Mouse (Mus musculus) layer of hippocampus, adult 2 months (tissue): ENCODE data around the gene Erc1. TPM values are rescaled to one million over a fixed set of nuclear protein-coding genes. Genes with fewer than 3 reads are reported as not detected.
"Not testable (repeated sequence)": the region's sequence is repeated elsewhere in the genome, so short reads cannot be mapped to it uniquely, and the experiment has no call there.

Experiments
- DNase-seq, 2 experiments: peaks; one replicate each; pipeline ENCODE4 v3.0.0; 2022; ENCODE audit warnings: low spot score in 2 of 2
- H3K27ac ChIP-seq: fragments of 200-600 bp; 2 replicates; pipeline ENCODE4 v1.8.1; 2022
- H3K4me3 ChIP-seq: fragments of 200-600 bp; 2 replicates; pipeline ENCODE4 v1.8.1; 2022; ENCODE audit warnings: mild to moderate bottlenecking
- CTCF ChIP-seq: fragments of 200-600 bp; conservative IDR thresholded peaks from 2 replicates; pipeline ENCODE4 v1.8.1; 2022; ENCODE audit warnings: antibody characterized with exemption, mild to moderate bottlenecking, moderate library complexity
- total RNA-seq, 2 experiments: library from RNA; stranded (reverse); gene quantifications; 2 replicates each; pipeline ENCODE4 v1.2.3; 2021

Gene Erc1
- total RNA-seq, 2 experiments from 2014 or later, result 51.9 to 54.5 TPM

DNA sequence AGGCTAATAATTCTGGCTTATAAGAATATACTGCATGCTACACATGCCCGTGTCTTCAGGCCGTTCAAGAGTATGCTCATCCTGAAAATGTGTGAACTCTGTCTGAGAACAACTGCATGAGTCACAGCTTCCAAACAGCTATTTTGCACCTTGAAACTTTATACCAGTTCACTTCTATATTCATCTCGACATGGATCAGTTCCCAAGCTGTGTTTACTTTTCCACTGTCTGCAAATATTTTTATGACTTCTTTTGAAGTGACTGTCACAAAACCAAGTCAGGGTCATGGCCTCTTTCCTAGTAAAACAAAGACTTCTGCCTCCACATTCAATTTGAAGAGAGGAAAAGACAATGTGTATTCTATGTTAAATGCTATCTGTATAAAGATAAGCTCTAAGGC, 178.2 kb downstream of the Erc1 start:
- H3K27ac ChIP-seq, result no peak overlapping the region
- no peak for TF ChIP-seq CTCF
- no peak overlapping the region for H3K4me3 ChIP-seq
- no peak for DNase-seq

DNA sequence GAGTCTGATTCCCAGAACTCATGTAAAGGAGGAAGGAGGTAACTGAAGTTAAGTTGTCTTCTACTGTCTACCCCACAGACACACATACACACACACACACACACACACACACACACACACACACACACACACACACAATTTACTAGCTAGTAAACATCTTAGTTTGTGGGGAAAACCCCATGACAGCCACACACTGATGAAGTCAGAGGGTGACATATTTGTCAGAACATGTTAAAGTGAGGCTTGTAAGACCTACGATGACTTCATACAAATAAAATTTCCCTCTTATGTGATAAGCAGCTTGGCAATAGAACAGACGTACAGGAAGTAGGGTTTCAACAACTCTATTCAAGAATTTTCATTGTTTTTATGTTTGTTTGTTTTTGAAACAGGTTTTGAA, 185.0 kb downstream of the Erc1 start:
- no peak for DNase-seq
- H3K4me3 ChIP-seq, result no peak overlapping the region
- no peak for TF ChIP-seq CTCF
- no peak overlapping the region for H3K27ac ChIP-seq

DNA sequence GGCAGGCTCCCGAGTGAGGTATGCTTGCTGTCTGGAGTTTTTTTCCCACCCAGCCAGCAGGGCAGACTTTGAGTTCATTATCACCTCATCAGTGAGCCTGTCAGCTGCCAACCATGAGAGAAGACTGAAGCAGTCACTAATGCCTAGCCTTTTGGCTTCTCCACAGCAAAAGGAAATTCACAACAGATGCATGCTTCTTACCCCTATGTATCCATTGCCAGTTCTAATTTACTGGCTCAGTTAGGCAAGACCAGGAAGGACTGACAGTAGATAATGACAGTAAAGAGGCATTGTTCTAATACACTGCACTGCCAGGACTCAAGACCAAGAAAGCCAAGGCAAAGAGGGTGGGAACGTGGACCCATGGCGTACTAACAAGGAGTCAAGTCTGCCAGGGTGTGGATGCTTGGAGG, 186.9 kb downstream of the Erc1 start:
- Histone ChIP-seq H3K27ac (no peak overlapping the region), H3K4me3 (no peak overlapping the region)
- TF ChIP-seq CTCF, result no peak
- DNase-seq, result no peak

DNA sequence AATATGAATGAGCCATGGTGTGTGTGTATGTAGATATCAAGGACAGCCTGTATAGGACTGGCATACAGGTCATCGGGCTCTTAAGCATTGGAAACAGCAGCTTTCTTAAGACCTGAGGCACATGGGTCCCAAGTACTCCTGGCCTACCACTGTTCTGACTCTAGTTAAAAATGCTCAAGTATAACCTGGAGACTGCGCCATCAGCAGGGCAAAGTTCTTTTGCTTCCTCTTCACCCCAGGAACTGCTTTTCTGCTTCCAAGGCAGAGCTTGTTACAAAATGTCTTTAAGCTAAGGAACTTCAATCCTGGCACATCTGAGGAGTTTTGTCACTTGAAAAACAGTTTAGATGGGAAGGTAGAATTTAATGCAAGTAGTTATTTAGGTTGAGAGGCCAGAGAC, 189.5 kb downstream of the Erc1 start:
- no peak for DNase-seq
- TF ChIP-seq CTCF, result no peak
- Histone ChIP-seq H3K4me3 (no peak overlapping the region), H3K27ac (no peak overlapping the region)

DNA sequence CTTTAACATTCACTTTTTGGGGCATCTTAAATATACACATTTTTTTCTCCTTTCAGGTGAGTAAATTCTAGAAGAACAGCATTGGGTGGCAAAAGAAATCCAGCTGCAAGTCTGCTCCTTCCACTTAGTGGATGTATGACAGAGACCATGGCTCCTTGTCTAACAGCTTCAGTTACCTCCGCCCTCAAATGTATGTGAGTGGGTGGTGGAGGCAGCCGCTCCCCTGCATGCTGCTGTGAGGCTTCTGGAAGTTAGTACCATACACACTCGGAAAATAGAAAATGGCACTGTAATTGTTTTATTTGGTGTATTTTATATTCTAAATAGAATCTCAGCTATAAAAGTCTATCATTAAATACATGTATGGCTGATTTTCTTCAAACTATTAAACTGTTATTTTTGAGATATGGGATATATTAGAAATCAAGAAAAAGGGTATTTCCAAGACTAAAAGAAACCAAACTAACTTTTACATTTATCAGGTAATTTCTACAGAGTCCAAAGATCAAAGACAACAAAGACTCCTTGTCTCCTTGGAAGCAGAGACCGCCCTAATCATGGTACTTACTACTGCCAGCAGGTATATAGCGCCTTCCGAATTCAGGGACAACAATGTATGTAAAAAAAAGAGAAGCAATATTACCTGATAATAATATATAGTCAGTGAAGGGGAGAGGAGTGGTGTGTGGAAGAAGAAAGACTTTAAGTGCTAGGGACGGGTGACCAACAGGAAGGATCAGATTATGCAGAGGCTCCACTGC, 190.4 kb downstream of the Erc1 start:
- Histone ChIP-seq H3K4me3 (no peak overlapping the region), H3K27ac (no peak overlapping the region)
- no peak for DNase-seq
- no peak for TF ChIP-seq CTCF

DNA sequence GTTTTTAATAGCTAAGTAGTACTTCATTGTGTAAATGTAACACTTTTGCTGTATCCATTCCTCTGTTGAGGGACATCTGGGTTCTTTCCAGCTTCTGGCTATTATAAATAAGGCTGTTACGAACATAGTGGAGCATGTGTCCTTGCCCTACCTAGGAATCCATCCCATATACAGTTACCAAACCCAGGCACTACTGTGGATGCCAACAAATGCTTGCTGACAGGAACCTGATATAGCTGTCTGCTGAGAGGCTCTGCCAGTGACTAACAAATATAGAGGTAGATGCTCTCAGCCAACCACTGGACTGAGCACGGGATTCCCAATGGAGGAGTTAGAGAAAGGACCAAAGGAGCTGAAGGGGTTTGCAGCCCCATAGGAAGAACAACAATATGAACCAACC, 193.2 kb downstream of the Erc1 start:
- not testable (repeated sequence) for H3K27ac ChIP-seq, DNase-seq, H3K4me3 ChIP-seq

DNA sequence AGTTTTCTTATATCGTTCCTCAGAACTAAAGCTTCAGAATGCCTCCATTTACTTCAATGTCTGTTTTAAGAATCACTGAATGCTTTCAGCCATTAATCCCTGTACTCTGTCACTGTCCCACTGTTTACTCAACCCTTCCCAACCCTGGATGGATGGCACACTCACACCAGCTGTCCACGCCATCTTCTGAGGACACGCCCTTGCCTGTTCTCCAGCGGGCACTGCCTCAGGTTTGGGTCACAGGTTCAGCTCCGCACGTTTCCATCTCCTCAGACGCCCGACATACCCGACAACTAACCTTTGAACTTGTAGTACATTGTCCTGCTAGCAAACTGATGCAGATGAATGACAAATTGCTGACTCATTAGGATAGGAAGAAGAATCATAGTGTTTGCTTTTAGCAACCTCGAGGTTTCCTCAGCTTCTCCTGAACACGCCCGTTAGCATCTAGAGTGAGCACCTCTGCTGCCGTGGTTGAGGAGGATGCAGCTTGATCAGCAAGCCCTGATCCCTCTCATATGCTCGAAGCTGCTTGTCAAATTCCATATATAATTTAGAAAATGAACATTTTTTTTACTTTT, 204.0 kb downstream of the Erc1 start:
- Histone ChIP-seq H3K27ac (no peak overlapping the region), H3K4me3 (no peak overlapping the region)
- no peak for TF ChIP-seq CTCF
- no peak for DNase-seq

DNA sequence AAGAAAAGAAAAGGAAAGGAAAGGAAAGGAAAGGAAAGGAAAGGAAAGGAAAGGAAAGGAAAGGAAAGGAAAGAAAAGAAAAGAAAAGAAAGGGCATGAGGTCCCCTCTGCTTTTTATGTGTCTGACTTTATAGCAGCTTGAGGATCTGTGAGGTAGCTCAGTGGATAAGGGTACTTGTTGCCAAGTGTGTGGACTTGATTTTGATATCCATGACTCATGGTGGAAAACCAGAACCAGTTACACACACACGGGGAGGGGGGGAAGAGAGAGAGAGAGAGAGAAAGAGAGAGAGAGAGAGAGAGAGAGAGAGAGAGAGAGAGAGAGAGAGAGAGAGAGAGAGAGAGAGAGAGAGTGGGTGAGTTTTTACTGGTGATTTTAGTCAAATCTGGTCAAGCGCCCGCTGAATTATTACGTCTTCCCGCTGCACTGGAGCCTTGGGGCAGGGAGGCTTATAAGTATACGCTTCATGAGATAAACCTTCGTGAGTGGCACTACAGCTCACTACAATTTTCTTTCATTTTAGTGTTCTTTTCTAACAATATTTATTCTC, 204.7 kb downstream of the Erc1 start:
- no peak for DNase-seq
- Histone ChIP-seq H3K27ac (no peak overlapping the region), H3K4me3 (no peak overlapping the region)
- TF ChIP-seq CTCF, result no peak

DNA sequence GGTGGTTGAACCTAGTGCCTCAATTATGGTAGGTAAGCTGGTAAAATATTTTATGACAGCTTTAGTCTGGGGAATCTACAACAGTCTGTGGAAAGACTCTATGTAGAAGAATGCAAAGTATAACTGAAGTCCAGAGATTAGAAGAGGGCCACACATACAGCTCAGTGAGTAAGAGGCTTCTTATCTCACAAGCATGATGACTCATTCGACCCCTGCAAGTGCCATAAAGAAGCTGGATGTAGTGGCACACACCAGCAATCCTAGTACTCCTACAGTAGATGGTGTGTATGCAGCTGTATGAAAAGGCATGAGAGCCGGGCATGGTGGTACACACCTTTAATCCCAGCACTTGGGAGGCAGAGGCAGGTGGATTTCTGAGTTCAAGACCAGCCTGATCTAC, 205.2 kb downstream of the Erc1 start:
- Histone ChIP-seq H3K27ac (no peak overlapping the region), H3K4me3 (no peak overlapping the region)
- no peak for DNase-seq
- TF ChIP-seq CTCF, result no peak

DNA sequence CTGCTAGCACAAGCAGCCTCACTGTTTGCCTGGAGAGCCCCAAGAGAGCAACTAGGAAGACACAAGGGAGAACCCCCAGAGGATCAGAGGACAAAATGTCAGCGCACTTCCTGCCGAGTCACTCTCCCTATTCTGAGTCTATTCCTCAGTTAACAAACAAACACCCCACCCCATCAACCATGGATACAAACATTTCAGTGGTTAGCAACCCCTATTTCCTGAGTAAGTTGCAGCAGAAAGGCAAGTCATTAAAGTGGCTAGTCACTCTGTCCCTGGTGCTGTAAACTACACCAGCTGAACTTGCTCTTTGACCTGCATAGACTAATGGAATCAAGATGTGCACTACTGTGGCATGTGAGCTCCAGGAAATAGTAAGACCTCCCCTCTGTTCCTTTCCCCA, 212.3 kb downstream of the Erc1 start:
- Histone ChIP-seq H3K4me3 (no peak overlapping the region), H3K27ac (no peak overlapping the region)
- TF ChIP-seq CTCF, result no peak
- DNase-seq, result no peak

DNA sequence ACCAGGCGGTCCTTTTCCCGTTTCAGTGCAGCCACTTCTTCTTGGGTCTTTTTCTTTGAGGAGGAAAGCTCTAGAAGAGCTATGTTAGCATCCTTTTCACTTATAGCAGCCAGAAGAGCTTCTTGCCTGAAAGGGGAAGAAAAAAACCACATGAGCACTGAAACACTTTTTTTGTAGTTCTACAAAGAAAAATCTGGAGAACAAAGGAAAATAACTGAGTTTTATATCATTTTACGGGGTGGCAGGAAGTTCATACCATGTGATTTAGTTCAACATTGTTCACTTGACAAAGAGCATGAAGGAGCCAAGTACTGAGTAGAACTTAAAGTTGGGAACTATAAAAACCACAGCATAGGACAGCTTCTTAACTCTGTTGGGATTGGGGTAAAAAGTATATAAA, 217.3 kb downstream of the Erc1 start:
- no peak overlapping the region for H3K27ac ChIP-seq
- no peak overlapping the region for H3K4me3 ChIP-seq
- no peak for TF ChIP-seq CTCF
- DNase-seq, result no peak

DNA sequence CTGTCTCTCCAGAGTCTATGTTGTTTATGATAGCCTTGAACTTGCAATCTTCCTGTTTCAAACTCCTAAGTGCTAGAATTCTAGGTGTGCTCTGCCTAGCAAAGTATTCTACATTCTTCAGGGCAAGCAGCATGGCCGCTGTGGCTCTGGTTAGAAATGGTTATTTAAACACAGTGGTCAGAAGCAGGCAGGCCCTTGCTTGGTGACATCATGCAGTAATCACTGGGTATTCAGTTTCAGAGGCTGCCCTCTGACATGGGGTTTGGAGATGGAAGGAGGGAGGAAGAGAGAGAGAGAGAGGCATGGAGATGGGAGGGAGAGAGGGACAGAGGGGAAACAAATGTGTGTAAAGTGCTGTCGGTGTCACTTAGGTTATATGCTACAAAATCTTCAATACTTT, 246.6 kb downstream of the Erc1 start:
- Histone ChIP-seq H3K27ac (no peak overlapping the region), H3K4me3 (no peak overlapping the region)
- DNase-seq, result no peak
- TF ChIP-seq CTCF, result no peak

DNA sequence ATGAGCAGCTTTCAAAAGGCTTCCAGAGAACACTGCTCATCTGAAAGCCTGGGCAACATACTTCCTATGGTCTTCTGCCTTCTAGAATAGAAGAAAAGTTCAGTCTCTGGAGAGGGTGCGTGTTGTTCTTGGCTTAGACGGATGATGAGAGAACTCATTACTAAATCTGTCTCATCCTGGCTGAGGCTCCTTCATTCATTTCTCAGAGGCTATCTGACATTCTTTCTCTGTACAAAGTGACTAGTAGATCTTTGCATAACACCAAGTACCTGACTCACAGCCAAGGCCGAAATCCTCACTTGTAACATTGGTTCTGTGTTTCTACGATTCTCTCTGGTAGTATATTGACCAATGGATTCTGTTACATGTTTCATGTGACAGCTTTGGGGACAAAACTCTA, 252.5 kb downstream of the Erc1 start:
- H3K27ac ChIP-seq, result no peak overlapping the region
- TF ChIP-seq CTCF, result no peak
- no peak overlapping the region for H3K4me3 ChIP-seq
- DNase-seq, result no peak

DNA sequence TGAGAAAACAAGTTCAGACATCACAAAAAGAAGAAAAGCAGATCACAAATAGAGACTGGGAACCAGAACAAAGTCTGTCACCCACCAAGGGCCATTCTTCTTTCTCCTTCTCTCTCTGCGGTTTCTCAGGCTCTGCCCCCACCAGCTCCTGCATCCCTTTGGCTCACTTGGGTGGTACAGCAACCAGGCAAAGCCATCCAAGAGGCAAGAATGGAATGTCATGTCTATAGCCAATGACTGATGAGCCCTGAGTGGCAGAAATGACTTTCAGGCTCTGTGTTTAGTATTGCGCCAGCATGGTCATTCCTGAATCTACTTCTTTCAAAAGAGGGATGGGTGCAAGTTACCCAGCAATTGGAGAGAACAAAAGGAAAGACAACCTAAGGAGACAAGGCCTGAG, 257.1 kb downstream of the Erc1 start:
- no peak overlapping the region for H3K27ac ChIP-seq
- no peak for DNase-seq
- TF ChIP-seq CTCF, result no peak
- no peak overlapping the region for H3K4me3 ChIP-seq
